Mouse (Mus musculus): ENCODE results near the gene Sdr9c7. TPM values are rescaled to one million over a fixed set of nuclear protein-coding genes. Genes with fewer than 3 reads are reported as not detected.
A peak's percentile ranks its signal among the peaks of the same experiment; 100 is the strongest.
"Not testable (repeated sequence)": the region's sequence is repeated elsewhere in the genome, so short reads cannot be mapped to it uniquely, and the experiment has no call there.

Gene Sdr9c7
- polyA plus RNA-seq, 1 experiment: not detected

DNA sequence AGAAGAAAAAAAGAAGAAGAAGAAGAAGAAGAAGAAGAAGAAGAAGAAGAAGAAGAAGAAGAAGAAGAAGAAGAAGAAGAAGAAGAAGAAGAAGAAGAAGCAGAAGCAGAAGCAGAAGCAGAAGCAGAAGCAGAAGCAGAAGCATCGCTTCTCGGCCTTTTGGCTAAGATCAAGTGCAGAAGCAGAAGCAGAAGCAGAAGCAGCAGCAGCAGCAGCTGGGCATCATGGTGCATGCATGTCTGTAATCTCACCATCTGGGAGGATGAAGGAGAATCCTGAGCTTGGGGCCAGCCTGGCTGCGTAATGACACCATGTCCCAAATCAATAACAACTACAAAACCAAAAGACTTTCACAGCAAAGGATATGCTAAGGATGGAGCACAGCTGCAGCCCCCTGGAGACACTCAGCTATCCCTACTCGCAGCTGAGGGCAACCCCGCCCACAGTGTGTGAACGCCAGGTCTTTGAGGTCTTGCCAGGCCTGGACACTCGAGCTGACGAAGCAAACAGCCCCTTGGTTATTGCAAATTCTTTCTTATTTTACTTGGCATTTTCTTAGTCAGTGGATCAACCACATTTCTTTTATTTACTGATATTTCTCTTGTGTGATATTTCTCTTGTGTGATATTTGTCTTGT lies 34.1 kb downstream of the Sdr9c7 start:
- H3K27ac ChIP-seq (ENCODE audit: insufficient read depth, low read depth, low read length): no peak overlapping the region
- TF ChIP-seq CTCF (IDR thresholded peaks at IDR 0.05; ENCODE audit: low read depth, low read length): no peak
- no peak for TF ChIP-seq POLR2A (IDR thresholded peaks at IDR 0.05; ENCODE audit: borderline replicate concordance, low read depth, low read length)
- H3K4me1 ChIP-seq (ENCODE audit: control insufficient read depth, insufficient read depth, low read length): peaks cover 9% of the 10 kb centered on the region
- H3K4me3 ChIP-seq (ENCODE audit: insufficient read depth, low read length): no peak overlapping the region

DNA sequence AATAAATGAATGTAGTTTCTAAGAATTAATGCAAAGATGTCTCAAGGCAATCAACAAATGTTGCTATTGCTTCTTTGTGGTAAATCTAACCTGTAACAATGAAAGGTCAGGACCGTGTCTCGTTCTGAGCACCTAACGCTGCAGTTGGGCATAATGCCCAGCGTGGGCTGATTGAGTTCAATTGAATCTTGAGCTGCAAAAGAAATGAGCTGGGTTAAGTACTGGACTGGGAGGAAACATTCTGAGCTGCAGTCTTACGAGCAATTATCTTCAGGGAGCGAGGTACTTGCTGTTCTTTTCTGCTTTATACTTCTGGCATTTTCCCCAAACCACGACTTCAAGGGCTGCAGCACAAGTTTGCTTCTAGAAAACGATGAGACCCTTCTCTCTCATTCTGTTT lies 38.0 kb downstream of the Sdr9c7 start:
- Histone ChIP-seq H3K4me3 (ENCODE audit: insufficient read depth, low read length) (no peak overlapping the region), H3K27ac (ENCODE audit: insufficient read depth, low read depth, low read length) (no peak overlapping the region), H3K4me1 (ENCODE audit: control insufficient read depth, insufficient read depth, low read length) (peaks cover 9% of the 10 kb centered on the region)
- TF ChIP-seq POLR2A (IDR thresholded peaks at IDR 0.05; ENCODE audit: borderline replicate concordance, low read depth, low read length) (no peak), CTCF (IDR thresholded peaks at IDR 0.05; ENCODE audit: low read depth, low read length) (no peak)

DNA sequence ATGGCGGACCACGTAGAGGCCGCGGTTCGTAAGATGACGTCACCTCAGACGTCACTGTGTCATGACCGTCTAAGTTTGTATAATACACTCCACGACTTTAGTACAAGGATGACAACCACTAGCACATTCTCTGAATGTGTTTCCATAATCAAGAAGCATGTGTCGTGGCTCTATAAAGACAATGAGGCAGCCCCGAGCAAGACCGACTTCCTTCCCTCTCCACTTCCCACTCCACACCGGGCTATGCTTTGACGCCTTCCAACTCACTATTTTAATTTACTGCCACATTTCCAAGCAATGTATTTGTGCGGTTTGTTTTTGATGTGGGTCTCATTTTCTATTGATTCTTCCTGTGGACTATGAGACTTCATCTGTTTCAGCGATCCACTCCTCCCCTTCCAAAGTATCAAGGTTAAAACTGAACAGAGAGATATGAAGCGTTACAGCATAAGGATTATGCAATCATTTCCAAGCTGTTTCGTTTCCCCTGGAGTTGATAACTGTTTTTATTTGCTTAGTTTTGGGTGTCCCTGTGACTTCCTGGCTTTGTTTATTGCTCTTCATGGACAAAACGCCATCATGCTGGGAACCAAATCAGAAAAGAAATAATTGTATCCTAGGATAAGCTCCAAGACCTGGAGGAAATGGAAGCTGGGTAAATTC lies 38.6 kb downstream of the Sdr9c7 start:
- TF ChIP-seq CTCF (IDR thresholded peaks at IDR 0.05; ENCODE audit: low read depth, low read length) (no peak), POLR2A (IDR thresholded peaks at IDR 0.05; ENCODE audit: borderline replicate concordance, low read depth, low read length) (no peak)
- H3K4me1 ChIP-seq (ENCODE audit: control insufficient read depth, insufficient read depth, low read length): peaks cover 9% of the 10 kb centered on the region
- no peak overlapping the region; the same call in 1 of the 2 replicates for H3K4me3 ChIP-seq (ENCODE audit: insufficient read depth, low read length)
- H3K27ac ChIP-seq (ENCODE audit: insufficient read depth, low read depth, low read length): peak overlapping the region; percentile 8; the same call in 1 of the 2 replicates

DNA sequence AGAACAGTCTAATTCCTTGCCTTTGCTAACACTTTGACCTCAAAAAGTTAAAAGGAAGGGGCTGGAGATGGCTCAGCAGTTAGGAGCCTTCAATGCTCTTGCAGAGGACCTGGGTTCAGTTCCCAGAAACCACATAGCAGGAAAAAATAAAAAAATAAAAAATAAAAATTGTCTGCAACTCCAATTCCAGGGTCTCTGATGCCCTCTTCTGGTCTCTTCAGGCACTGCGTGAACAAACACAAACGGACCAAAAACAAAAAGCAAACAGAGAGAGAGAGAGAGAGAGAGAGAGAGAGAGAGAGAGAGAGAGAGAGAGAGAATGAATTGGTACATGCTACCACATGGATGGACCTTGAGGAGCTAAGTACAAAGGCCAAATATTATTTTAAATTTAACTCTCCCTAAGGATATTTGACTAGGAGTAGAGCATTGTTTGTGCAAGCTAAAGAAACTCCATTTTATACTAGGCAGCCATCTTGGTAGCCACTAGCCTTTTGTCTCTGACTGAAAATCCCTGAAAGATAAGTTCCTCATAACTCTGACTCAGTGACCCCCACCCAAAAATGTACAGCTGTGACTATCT lies 39.2 kb downstream of the Sdr9c7 start:
- no peak overlapping the region; the same call in 1 of the 2 replicates for H3K4me3 ChIP-seq (ENCODE audit: insufficient read depth, low read length)
- peaks cover 9% of the 10 kb centered on the region for H3K4me1 ChIP-seq (ENCODE audit: control insufficient read depth, insufficient read depth, low read length)
- H3K27ac ChIP-seq (ENCODE audit: insufficient read depth, low read depth, low read length): peak overlapping the region; percentile 8; the same call in 1 of the 2 replicates
- TF ChIP-seq CTCF (IDR thresholded peaks at IDR 0.05; ENCODE audit: low read depth, low read length) (no peak), POLR2A (IDR thresholded peaks at IDR 0.05; ENCODE audit: borderline replicate concordance, low read depth, low read length) (no peak)

DNA sequence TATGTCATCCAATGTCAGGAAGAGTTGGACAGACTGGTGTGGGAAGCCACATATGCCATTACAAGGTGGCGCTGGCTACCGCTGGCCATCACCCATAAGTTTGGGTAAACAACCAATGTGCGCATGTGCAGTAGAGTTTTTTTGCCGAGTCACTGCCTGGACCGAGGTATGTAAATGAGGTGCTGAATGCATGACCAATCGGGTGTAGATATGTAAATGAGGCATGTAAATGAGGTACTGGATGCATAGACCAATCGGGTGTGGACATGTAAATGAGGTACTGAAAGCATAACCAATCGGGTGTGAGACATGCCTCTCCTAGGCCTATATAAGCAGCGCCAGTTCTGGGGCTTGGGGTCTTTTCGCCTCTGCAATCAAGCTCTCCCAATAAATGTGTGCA lies 41.3 kb downstream of the Sdr9c7 start:
- not testable (repeated sequence) for H3K4me1 ChIP-seq (ENCODE audit: control insufficient read depth, insufficient read depth, low read length); H3K4me3 ChIP-seq (ENCODE audit: insufficient read depth, low read length); H3K27ac ChIP-seq (ENCODE audit: insufficient read depth, low read depth, low read length)

DNA sequence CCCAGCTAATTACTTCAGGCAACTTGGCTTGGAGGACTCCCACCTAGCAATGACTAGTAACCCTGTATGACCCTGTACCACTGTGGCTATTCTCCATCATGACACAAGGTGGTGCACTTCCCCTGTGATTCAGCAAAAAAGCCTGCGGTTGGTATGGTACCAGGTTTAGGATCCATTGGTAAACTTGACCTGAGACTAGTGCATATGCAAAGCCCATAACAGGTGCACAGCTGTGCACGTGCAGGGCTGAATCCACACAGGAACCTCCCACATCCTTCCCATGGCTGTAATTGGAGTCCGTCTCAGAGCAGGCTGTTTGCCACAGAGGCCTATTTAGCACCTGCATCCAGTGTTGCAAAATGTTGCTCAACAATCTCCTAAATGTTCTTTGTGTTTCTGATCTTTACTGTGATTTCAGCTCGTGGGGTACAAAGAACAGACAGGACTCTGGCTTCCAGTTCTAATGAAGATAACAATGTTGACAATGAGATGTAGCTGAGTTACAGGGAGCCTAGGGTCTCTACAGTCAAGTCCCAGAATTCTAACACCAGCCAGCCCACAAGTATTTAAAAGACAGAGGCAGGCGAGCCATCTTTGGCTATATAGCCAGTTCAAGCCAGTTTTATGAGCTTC lies 47.2 kb downstream of the Sdr9c7 start:
- no peak for TF ChIP-seq CTCF (IDR thresholded peaks at IDR 0.05; ENCODE audit: low read depth, low read length)
- no peak overlapping the region for H3K27ac ChIP-seq (ENCODE audit: insufficient read depth, low read depth, low read length)
- no peak overlapping the region for H3K4me3 ChIP-seq (ENCODE audit: insufficient read depth, low read length)
- no peaks in the 10 kb centered on the region for H3K4me1 ChIP-seq (ENCODE audit: control insufficient read depth, insufficient read depth, low read length)

DNA sequence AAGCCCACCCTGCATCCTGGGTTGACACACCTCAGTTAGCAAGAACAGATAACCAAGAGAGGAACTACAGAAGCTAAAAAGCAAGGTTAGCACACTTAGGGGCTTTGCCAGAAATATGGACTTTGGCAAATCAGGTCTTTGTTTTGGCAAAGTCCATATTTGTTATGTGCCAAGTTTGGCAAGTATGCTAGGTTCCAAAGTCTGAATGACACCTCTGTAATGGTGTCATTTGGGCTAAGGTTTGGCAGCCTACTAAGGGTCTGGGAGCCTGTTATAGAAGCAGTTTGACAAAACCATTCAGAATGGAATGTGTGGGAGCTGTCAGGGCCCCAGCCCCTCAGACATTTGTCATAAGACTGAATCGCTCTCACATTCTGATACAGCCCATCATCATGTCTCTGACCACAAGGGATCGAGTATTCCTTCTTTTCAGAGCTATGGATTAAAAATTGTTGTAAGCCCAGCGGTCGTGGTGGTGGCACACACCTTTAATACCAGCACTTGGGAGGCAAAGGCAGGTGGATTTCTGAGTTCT lies 51.3 kb downstream of the Sdr9c7 start:
- Histone ChIP-seq H3K4me1 (ENCODE audit: control insufficient read depth, insufficient read depth, low read length) (no peaks in the 10 kb centered on the region), H3K27ac (ENCODE audit: insufficient read depth, low read depth, low read length) (no peak overlapping the region), H3K4me3 (ENCODE audit: insufficient read depth, low read length) (no peak overlapping the region)
- TF ChIP-seq POLR2A (IDR thresholded peaks at IDR 0.05; ENCODE audit: borderline replicate concordance, low read depth, low read length) (no peak), CTCF (IDR thresholded peaks at IDR 0.05; ENCODE audit: low read depth, low read length) (no peak)

DNA sequence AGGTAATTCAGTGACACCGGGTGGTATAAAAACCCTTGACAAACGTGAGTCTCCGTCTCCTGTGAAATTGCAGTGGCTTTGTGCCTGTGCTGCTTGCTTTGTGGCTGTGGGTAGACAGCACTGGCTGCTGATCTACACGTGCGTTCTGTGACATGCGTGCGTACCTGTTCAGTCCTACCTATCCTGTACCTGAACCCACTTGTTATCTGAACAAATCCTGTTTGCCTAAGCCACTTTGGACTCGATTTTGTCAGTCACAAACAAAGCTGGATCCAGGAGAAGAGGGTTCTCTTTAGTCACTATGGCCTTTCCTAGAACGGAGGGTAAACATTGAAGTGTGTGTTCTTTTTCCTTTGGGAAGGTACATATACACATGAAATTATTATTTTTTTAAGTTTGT lies 53.1 kb downstream of the Sdr9c7 start:
- H3K27ac ChIP-seq (ENCODE audit: insufficient read depth, low read depth, low read length): no peak overlapping the region
- no peak overlapping the region for H3K4me3 ChIP-seq (ENCODE audit: insufficient read depth, low read length)
- no peak for TF ChIP-seq CTCF (IDR thresholded peaks at IDR 0.05; ENCODE audit: low read depth, low read length)
- TF ChIP-seq POLR2A (IDR thresholded peaks at IDR 0.05; ENCODE audit: borderline replicate concordance, low read depth, low read length): no peak
- H3K4me1 ChIP-seq (ENCODE audit: control insufficient read depth, insufficient read depth, low read length): no peaks in the 10 kb centered on the region

DNA sequence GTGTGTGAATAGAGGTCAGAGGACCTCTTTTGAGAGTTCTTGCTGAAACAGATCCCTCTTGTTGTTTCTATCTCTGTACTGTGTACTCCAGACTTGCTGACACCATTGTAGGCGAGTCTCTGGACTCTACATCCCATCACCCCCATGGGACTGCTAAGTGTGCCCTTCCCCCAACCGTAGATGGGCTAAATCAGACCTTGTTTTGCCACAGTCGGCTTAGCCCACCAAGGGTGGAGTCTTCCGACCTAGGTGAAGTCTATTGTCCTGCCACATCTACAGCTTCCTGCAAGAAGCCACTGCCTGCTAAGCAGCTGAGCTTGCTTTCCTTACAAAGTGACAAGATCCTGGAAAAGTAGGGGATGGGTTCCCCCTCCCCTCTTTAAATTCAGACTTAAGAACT lies 53.5 kb downstream of the Sdr9c7 start:
- H3K27ac ChIP-seq (ENCODE audit: insufficient read depth, low read depth, low read length): no peak overlapping the region
- H3K4me1 ChIP-seq (ENCODE audit: control insufficient read depth, insufficient read depth, low read length): no peaks in the 10 kb centered on the region
- TF ChIP-seq POLR2A (IDR thresholded peaks at IDR 0.05; ENCODE audit: borderline replicate concordance, low read depth, low read length): no peak
- no peak for TF ChIP-seq CTCF (IDR thresholded peaks at IDR 0.05; ENCODE audit: low read depth, low read length)
- H3K4me3 ChIP-seq (ENCODE audit: insufficient read depth, low read length): no peak overlapping the region

DNA sequence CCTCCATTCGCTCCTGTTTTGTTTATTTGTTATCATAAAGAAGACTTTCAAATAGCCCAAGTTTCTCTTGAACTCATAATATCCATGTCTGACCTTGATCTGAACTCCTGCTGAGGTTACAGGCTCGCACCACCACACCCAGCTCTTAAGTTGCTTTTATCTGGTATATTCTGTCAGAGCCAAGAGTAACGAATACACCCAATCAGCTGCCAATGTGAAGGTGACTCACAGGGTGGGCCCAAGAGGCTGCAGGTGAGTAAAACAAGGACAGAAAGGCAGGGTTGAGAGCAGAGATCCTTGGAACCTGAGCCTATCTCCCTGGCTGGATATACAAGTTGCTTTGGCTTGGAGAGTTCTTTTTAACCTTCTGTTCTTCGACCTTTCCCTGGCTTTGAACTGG lies 56.7 kb downstream of the Sdr9c7 start:
- TF ChIP-seq POLR2A (IDR thresholded peaks at IDR 0.05; ENCODE audit: borderline replicate concordance, low read depth, low read length) (no peak), CTCF (IDR thresholded peaks at IDR 0.05; ENCODE audit: low read depth, low read length) (no peak)
- Histone ChIP-seq H3K27ac (ENCODE audit: insufficient read depth, low read depth, low read length) (no peak overlapping the region), H3K4me3 (ENCODE audit: insufficient read depth, low read length) (no peak overlapping the region), H3K4me1 (ENCODE audit: control insufficient read depth, insufficient read depth, low read length) (no peaks in the 10 kb centered on the region)

Measured in bone marrow macrophage, adult 2 months (primary cell).